Mouse (Mus musculus): ENCODE measurements around the gene Tk1.

DNA sequence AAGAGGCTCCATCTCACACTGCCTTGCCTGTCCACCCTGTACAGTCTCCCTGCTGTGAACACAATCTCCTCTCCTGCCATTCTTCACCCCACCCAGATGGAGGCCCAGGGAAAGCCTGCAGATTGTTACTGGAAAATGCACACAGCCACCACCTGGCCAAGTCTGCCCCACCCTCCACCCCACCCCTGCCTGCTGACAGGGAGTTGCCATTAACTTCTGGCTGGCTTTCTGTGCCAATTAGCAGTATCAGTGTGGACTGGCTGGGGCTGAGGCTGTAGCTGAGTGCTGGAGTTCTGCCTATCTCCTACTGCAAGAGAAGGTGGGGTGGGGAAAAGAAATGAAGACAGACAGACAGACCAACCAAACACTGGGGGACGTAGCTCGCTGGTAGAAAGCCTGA, 12.7 kb upstream of the Tk1 start:
- TF ChIP-seq POLR2A (IDR thresholded peaks at IDR 0.05; ENCODE audit: borderline replicate concordance, insufficient read depth, low read length) (no peak), CTCF (IDR thresholded peaks at IDR 0.05; ENCODE audit: borderline replicate concordance, insufficient read depth, low read depth, low read length) (no peak)

All from cerebellum, adult 2 months (tissue).